Mouse (Mus musculus): ENCODE data around the gene Ralgapa2. TPM values are rescaled to one million over a fixed set of nuclear protein-coding genes. Genes with fewer than 3 reads are reported as not detected.

The Ralgapa2 gene
- 14.6 and 14.9 TPM in 2 replicates for polyA plus RNA-seq (2014; fragmentation: Nextera tagmentation; extraction: Ambion mirVana)

DNA sequence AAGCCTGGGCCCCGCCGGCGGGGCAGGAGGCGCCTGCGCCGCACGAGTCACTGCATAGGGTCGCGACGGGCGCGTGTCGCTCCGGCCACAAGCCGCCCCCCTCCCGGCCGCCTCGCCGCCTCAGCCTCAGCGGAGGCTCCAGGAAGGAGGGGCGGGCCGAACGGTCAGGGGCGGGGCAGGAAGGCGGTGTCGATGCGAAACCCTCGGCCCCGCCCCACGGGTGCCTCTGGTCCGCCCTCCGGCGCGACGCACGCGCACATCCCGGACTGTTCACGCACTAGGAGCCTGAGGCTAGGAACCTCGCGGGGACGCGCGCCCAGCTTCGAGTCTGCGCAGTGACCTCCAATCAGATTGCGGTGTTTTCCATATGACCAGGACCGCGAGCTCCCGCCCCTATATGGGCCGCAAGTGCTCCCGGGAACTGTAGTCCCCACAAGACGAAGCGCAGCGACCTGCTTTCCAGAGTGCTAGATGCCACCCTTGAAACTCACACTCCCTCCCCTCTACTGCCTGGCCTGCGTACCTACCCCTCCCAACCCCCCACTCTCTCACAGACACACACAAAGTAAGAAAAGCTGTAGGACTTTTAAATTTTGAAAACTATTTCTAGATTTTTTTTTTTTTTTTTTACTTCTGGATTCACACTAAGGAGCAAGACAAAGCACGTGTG is at the start of gene Ralgapa2:
Gene Ralgapa2 (minus strand): TSS at position 434 of the 670 bp plus-strand sequence.
- Histone ChIP-seq H3K27me3 (ENCODE audit: control insufficient read depth, insufficient read depth, low read length) (no peaks in the 10 kb centered on the region), H3K4me3 (replicated peaks; ENCODE audit: low read depth, low read length) (peak within 1 kb of the TSS; percentile 74), H3K4me2 (ENCODE audit: low read length) (peak within 1 kb of the TSS; percentile 73), H3K27ac (replicated peaks; ENCODE audit: low read depth, low read length) (peak within 1 kb of the TSS; percentile 71), H3K9ac (replicated peaks; ENCODE audit: low read length) (peak within 1 kb of the TSS; percentile 86), H3K36me3 (ENCODE audit: control insufficient read depth, insufficient read depth, low read length) (no peaks in the 10 kb centered on the region), H3K9me3 (ENCODE audit: control insufficient read depth, low read length) (no peaks in the 10 kb centered on the region), H3K4me1 (ENCODE audit: control insufficient read depth, insufficient read depth, low read length) (peaks cover 15% of the 10 kb centered on the region)
- ATAC-seq (ENCODE audit: low FRiP score, low TSS enrichment) (peak; percentile 98), DNase-seq (peak; percentile 100)
- WGBS, result 2% methylated on average over 56 of the region's 57 CpGs

GRCm38 (mm10) chr2:146561505-146561904 is 49.4 kb upstream of the Ralgapa2 start:
- no peak overlapping the region for H3K27ac ChIP-seq (replicated peaks; ENCODE audit: low read depth, low read length)
- H3K36me3 ChIP-seq (ENCODE audit: control insufficient read depth, insufficient read depth, low read length), result no peaks in the 10 kb centered on the region
- H3K27me3 ChIP-seq (ENCODE audit: control insufficient read depth, insufficient read depth, low read length), result no peaks in the 10 kb centered on the region
- no peak overlapping the region for H3K4me3 ChIP-seq (replicated peaks; ENCODE audit: low read depth, low read length)
- no peaks in the 10 kb centered on the region for H3K4me1 ChIP-seq (ENCODE audit: control insufficient read depth, insufficient read depth, low read length)
- 83% methylated on average over 3 of the region's 3 CpGs for WGBS
- DNase-seq (peak; percentile 11), ATAC-seq (ENCODE audit: low FRiP score, low TSS enrichment) (no peak)
- H3K9ac ChIP-seq (replicated peaks; ENCODE audit: low read length), result no peak overlapping the region
- H3K9me3 ChIP-seq (ENCODE audit: control insufficient read depth, low read length), result no peaks in the 10 kb centered on the region
- H3K4me2 ChIP-seq (ENCODE audit: low read length), result no peak overlapping the region

- Histone ChIP-seq H3K4me3 (replicated peaks; ENCODE audit: low read depth, low read length) (no peak overlapping the region), H3K36me3 (ENCODE audit: control insufficient read depth, insufficient read depth, low read length) (no peaks in the 10 kb centered on the region), H3K4me2 (ENCODE audit: low read length) (no peak overlapping the region), H3K27ac (replicated peaks; ENCODE audit: low read depth, low read length) (no peak overlapping the region), H3K9ac (replicated peaks; ENCODE audit: low read length) (no peak overlapping the region), H3K4me1 (ENCODE audit: control insufficient read depth, insufficient read depth, low read length) (no peaks in the 10 kb centered on the region), H3K9me3 (ENCODE audit: control insufficient read depth, low read length) (no peaks in the 10 kb centered on the region), H3K27me3 (ENCODE audit: control insufficient read depth, insufficient read depth, low read length) (no peaks in the 10 kb centered on the region)
- 89% methylated on average over 4 of the region's 4 CpGs for WGBS
- no peak for DNase-seq
- no peak for ATAC-seq (ENCODE audit: low FRiP score, low TSS enrichment)
These were observed 48.5 kb upstream of the Ralgapa2 start for GRCm38 (mm10) chr2:146560633-146561043.

GRCm38 (mm10) chr2:146556148-146556547 is 44.0 kb upstream of the Ralgapa2 start:
- ATAC-seq (ENCODE audit: low FRiP score, low TSS enrichment) (no peak), DNase-seq (no peak)
- H3K9me3 ChIP-seq (ENCODE audit: control insufficient read depth, low read length), result no peaks in the 10 kb centered on the region
- no peak overlapping the region for H3K27ac ChIP-seq (replicated peaks; ENCODE audit: low read depth, low read length)
- no peak overlapping the region for H3K9ac ChIP-seq (replicated peaks; ENCODE audit: low read length)
- no peak overlapping the region for H3K4me3 ChIP-seq (replicated peaks; ENCODE audit: low read depth, low read length)
- no peak overlapping the region for H3K4me2 ChIP-seq (ENCODE audit: low read length)
- H3K4me1 ChIP-seq (ENCODE audit: control insufficient read depth, insufficient read depth, low read length), result no peaks in the 10 kb centered on the region
- no peaks in the 10 kb centered on the region for H3K27me3 ChIP-seq (ENCODE audit: control insufficient read depth, insufficient read depth, low read length)
- no peaks in the 10 kb centered on the region for H3K36me3 ChIP-seq (ENCODE audit: control insufficient read depth, insufficient read depth, low read length)

GRCm38 (mm10) chr2:146555351-146555750 is 43.2 kb upstream of the Ralgapa2 start:
- no peak overlapping the region for H3K27ac ChIP-seq (replicated peaks; ENCODE audit: low read depth, low read length)
- H3K27me3 ChIP-seq (ENCODE audit: control insufficient read depth, insufficient read depth, low read length), result no peaks in the 10 kb centered on the region
- no peak overlapping the region for H3K4me2 ChIP-seq (ENCODE audit: low read length)
- H3K9me3 ChIP-seq (ENCODE audit: control insufficient read depth, low read length), result no peaks in the 10 kb centered on the region
- no peaks in the 10 kb centered on the region for H3K36me3 ChIP-seq (ENCODE audit: control insufficient read depth, insufficient read depth, low read length)
- WGBS, result 75% methylated on average over 5 of the region's 5 CpGs
- H3K4me1 ChIP-seq (ENCODE audit: control insufficient read depth, insufficient read depth, low read length), result no peaks in the 10 kb centered on the region
- no peak overlapping the region for H3K9ac ChIP-seq (replicated peaks; ENCODE audit: low read length)
- DNase-seq (no peak), ATAC-seq (ENCODE audit: low FRiP score, low TSS enrichment) (no peak)
- H3K4me3 ChIP-seq (replicated peaks; ENCODE audit: low read depth, low read length), result no peak overlapping the region

DNA sequence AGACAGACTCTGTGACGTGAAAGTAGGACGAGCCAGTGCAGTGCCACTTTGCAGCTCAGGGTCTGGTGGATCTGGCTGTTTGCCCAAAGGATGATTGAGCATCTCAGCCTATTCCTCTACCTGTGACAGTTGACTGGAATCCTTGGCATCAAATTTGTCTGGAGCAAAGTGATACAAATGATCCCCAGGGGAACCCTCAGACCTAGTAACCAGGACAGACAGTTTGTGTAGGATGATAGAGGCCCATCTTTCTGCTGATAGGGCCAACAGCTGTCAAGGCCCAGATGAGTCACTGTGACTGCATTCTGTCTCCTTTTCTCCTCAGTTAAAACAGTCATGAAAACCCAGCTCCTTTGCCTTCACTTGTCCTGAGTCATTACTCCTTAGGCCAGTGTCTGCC is 41.6 kb upstream of the Ralgapa2 start:
- DNase-seq, result no peak
- no peak overlapping the region for H3K9ac ChIP-seq (replicated peaks; ENCODE audit: low read length)
- no peak for ATAC-seq (ENCODE audit: low FRiP score, low TSS enrichment)
- H3K27me3 ChIP-seq (ENCODE audit: control insufficient read depth, insufficient read depth, low read length), result no peaks in the 10 kb centered on the region
- no peak overlapping the region for H3K27ac ChIP-seq (replicated peaks; ENCODE audit: low read depth, low read length)
- no peak overlapping the region for H3K4me3 ChIP-seq (replicated peaks; ENCODE audit: low read depth, low read length)
- H3K4me1 ChIP-seq (ENCODE audit: control insufficient read depth, insufficient read depth, low read length), result no peaks in the 10 kb centered on the region; the same call in 1 of the 2 replicates
- H3K9me3 ChIP-seq (ENCODE audit: control insufficient read depth, low read length), result no peaks in the 10 kb centered on the region
- 25% methylated on average over 2 of the region's 2 CpGs for WGBS
- H3K4me2 ChIP-seq (ENCODE audit: low read length), result no peak overlapping the region
- H3K36me3 ChIP-seq (ENCODE audit: control insufficient read depth, insufficient read depth, low read length), result no peaks in the 10 kb centered on the region

- DNase-seq (no peak), ATAC-seq (ENCODE audit: low FRiP score, low TSS enrichment) (no peak)
- H3K4me2 ChIP-seq (ENCODE audit: low read length), result no peak overlapping the region
- H3K9ac ChIP-seq (replicated peaks; ENCODE audit: low read length), result no peak overlapping the region
- H3K4me1 ChIP-seq (ENCODE audit: control insufficient read depth, insufficient read depth, low read length), result no peaks in the 10 kb centered on the region; the same call in 1 of the 2 replicates
- H3K27ac ChIP-seq (replicated peaks; ENCODE audit: low read depth, low read length), result no peak overlapping the region
- WGBS, result 92% methylated on average over 4 of the region's 4 CpGs
- no peaks in the 10 kb centered on the region for H3K27me3 ChIP-seq (ENCODE audit: control insufficient read depth, insufficient read depth, low read length)
- no peak overlapping the region for H3K4me3 ChIP-seq (replicated peaks; ENCODE audit: low read depth, low read length)
- H3K9me3 ChIP-seq (ENCODE audit: control insufficient read depth, low read length), result no peaks in the 10 kb centered on the region
- H3K36me3 ChIP-seq (ENCODE audit: control insufficient read depth, insufficient read depth, low read length), result no peaks in the 10 kb centered on the region
These were observed 39.7 kb upstream of the Ralgapa2 start for GRCm38 (mm10) chr2:146551818-146552217.

DNA sequence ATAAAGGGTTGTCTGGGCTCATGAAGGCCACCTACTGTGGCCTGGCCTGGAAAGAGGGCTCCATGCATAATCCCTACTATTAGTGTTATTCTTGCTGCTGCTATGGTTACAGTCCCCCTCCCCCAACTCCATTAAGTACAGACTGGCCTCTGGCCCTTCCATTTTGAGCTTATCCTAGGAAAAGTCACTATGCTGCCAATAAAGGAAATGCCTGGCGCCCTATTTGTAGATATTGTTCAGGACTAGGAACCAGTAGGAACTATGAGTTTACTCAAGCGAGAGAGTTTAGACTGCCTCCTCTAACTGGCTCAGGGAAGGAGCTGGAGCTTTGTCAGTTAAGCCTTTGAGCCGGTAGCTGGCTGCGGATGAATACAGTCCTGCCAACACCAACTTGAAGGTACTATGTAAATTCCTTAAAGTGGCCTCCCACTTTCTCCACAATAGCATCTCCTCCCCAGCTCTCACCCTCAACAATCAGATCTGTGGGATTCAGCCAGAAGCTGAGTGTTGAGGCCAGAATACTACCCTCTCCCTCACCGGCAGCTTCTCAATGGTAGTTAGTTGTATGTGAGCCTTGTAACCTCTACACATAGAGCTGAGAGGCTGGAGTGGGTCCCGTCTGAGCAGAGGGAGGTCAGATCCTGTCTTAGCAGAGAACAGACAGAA is 37.1 kb upstream of the Ralgapa2 start:
- no peak overlapping the region for H3K4me2 ChIP-seq (ENCODE audit: low read length)
- DNase-seq, result peak; percentile 77
- peak overlapping the region; percentile 55 for H3K27ac ChIP-seq (replicated peaks; ENCODE audit: low read depth, low read length)
- H3K36me3 ChIP-seq (ENCODE audit: control insufficient read depth, insufficient read depth, low read length), result no peaks in the 10 kb centered on the region
- 1% methylated on average over 6 of the region's 6 CpGs for WGBS
- H3K4me3 ChIP-seq (replicated peaks; ENCODE audit: low read depth, low read length), result no peak overlapping the region
- H3K4me1 ChIP-seq (ENCODE audit: control insufficient read depth, insufficient read depth, low read length), result no peaks in the 10 kb centered on the region; the same call in 1 of the 2 replicates
- no peaks in the 10 kb centered on the region for H3K9me3 ChIP-seq (ENCODE audit: control insufficient read depth, low read length)
- ATAC-seq (ENCODE audit: low FRiP score, low TSS enrichment), result peak; percentile 83
- H3K9ac ChIP-seq (replicated peaks; ENCODE audit: low read length), result no peak overlapping the region
- H3K27me3 ChIP-seq (ENCODE audit: control insufficient read depth, insufficient read depth, low read length), result no peaks in the 10 kb centered on the region

All from midbrain, embryonic 14.5 days (tissue).